Mouse (Mus musculus): Measurements from ENCODE around the gene Hoxd12.

Hoxd12 gene

DNA sequence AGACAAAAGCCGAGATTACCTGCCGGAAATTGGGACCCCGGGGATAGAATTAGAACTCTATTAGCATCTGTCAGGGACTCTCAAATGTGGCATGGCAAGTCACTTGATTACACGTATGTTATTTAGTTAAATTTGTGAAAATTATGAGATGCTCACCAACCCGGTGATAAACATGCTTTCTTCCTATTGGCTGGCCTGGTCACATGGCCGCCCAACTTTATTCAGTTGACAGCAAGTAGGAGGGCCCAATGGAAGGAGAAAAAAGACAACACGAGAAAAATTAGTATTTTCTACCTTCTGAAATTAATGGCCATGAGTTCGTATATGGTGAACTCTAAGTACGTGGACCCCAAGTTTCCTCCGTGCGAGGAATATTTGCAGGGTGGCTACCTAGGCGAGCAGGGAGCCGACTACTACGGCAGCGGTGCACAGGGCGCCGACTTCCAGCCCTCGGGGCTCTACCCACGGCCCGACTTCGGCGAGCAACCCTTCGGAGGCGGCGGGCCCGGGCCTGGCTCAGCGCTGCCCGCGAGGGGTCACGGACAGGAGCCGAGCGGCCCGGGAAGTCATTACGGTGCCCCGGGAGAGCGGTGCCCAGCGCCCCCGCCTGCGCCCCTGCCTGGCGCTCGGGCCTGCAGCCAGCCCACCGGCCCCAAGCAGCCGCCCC lies 52.3 kb downstream of the Hoxd12 start:
- DNase-seq (ENCODE audit: low read depth in 1 of 2, low spot score in 2 of 2), result no peak

Measured in monocyte, adult 2 months (primary cell).